Mouse (Mus musculus) spleen, adult 2 months (tissue): Measurements from ENCODE around the gene Stc2.

Experiments used
- CTCF ChIP-seq: fragments of 200-500 bp; IDR thresholded peaks from 2 replicates; pipeline ENCODE4 v1.5.1; 2011; ENCODE audit warnings: mild to moderate bottlenecking, inconsistent platforms; ENCODE audit not compliant: insufficient read depth, insufficient read length, insufficient replicate concordance; ENCODE audit errors: extremely low read depth
- POLR2A ChIP-seq: fragments of 200-500 bp; IDR thresholded peaks from 2 replicates; pipeline ENCODE4 v1.6.1; 2011; ENCODE audit warnings: low read depth, low read length, inconsistent platforms

DNA sequence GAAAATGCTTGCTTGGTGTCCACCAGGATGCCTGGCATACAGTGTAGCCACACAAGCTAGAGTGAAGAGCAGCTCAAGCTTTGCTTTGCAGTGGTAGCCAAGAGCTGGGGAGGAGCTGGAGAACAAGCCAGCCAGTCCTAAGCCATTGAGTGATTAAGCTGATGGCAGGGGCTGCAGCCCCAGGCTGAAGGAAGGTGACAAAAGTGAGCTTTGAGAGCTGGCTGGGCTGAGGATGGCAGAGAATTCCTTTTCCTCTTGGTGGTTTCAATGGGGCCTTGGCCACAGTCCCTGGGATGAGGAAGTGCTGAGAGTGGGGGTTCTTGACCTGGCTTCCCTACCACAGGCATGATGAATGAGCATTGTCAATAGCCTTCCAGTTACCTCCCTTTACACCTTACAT is 13.0 kb downstream of the Stc2 start:
- TF ChIP-seq CTCF (no peak), POLR2A (no peak)
